Mouse (Mus musculus) liver, embryonic 15.5 days (tissue): Measurements from ENCODE around the gene Smad3. TPM values are rescaled to one million over a fixed set of nuclear protein-coding genes. Genes with fewer than 3 reads are reported as not detected.

Experiments
- ATAC-seq: fragments of 200-750 bp; cut with Nextera tagmentation; 2 replicates; pipeline ENCODE4 v1.8.0; 2017; ENCODE audit warnings: moderate number of reproducible peaks, mild to moderate bottlenecking, moderate library complexity; ENCODE audit not compliant: insufficient read depth
- H3K27ac ChIP-seq: fragments of 300-500 bp; sonication (generic); replicated peaks from 2 replicates; pipeline ENCODE4 v1.5.1; 2015; ENCODE audit warnings: mild to moderate bottlenecking, inconsistent platforms
- H3K27me3 ChIP-seq: fragments of 300-500 bp; sonication (generic); 2 replicates; pipeline ENCODE4 v1.6.1; 2015; ENCODE audit warnings: mild to moderate bottlenecking, inconsistent platforms
- H3K36me3 ChIP-seq: fragments of 300-500 bp; sonication (generic); replicated peaks from 2 replicates; pipeline ENCODE4 v1.6.1; 2015; ENCODE audit warnings: moderate library complexity, mild to moderate bottlenecking, inconsistent platforms
- H3K4me1 ChIP-seq: fragments of 300-500 bp; sonication (generic); replicated peaks from 2 replicates; pipeline ENCODE4 v1.6.1; 2015; ENCODE audit warnings: inconsistent platforms
- H3K4me2 ChIP-seq: fragments of 300-500 bp; sonication (generic); 2 replicates; pipeline ENCODE4 v1.6.1; 2015; ENCODE audit warnings: moderate library complexity, mild to moderate bottlenecking, inconsistent platforms
- H3K4me3 ChIP-seq: fragments of 300-500 bp; sonication (generic); replicated peaks from 2 replicates; pipeline ENCODE4 v1.5.1; 2015; ENCODE audit warnings: mild to moderate bottlenecking, inconsistent platforms
- H3K9ac ChIP-seq: fragments of 300-500 bp; sonication (generic); 2 replicates; pipeline ENCODE4 v1.6.1; 2015; ENCODE audit warnings: moderate library complexity, mild to moderate bottlenecking, inconsistent platforms
- H3K9me3 ChIP-seq: fragments of 300-500 bp; sonication (generic); replicated peaks from 2 replicates; pipeline ENCODE4 v1.6.1; 2016; ENCODE audit warnings: inconsistent platforms
- WGBS: fragments of 180-500 bp; shearing (Covaris S2); methylation state at CpG from one replicate; pipeline ENCODE4 v1.1.7; 2015; ENCODE audit warnings: mixed read lengths; ENCODE audit not compliant: insufficient replicate concordance; 5-methylcytosine and 5-hydroxymethylcytosine counted together
- polyA plus RNA-seq: library from polyadenylated mRNA; unstranded; fragments of >200 nt; fragmentation: Nextera tagmentation; extraction: Ambion mirVana; gene quantifications from 2 replicates; pipeline ENCODE4 v1.2.1, GENCODE M21; 2015

The Smad3 gene
- polyA plus RNA-seq, 1 experiment from 2014 or later = 3.0 TPM

DNA sequence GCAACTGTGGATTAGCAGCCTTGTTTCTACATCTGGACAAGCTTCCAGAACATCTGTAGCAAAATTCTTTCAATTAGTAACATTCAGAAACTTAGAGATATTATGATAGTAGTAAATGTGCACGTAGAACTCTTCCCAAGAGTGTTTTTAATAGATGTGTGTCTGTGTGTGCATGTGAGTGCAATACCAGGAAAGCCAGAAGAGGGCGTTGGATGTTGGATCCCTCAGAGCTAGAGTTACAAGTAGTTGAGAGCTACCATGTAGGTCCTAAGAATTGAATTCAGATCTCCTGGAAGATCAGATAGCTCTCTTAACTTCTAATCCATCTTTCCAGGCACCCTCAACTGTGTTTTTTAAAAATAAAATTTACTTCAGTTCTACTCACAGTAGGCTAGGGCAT, 151.2 kb downstream of the Smad3 start:
- Histone ChIP-seq H3K4me3 (no peak overlapping the region), H3K4me2 (no peak overlapping the region), H3K36me3 (0 out of 2 replicates have a peak, but pooled peaks cover 3% of the 10 kb centered on the region), H3K27ac (no peak overlapping the region), H3K27me3 (no peaks in the 10 kb centered on the region), H3K4me1 (peaks cover 48% of the 10 kb centered on the region), H3K9ac (no peak overlapping the region), H3K9me3 (no peaks in the 10 kb centered on the region)
- WGBS = 57% methylated on average over 2 of the region's 2 CpGs
- ATAC-seq = no peak

DNA sequence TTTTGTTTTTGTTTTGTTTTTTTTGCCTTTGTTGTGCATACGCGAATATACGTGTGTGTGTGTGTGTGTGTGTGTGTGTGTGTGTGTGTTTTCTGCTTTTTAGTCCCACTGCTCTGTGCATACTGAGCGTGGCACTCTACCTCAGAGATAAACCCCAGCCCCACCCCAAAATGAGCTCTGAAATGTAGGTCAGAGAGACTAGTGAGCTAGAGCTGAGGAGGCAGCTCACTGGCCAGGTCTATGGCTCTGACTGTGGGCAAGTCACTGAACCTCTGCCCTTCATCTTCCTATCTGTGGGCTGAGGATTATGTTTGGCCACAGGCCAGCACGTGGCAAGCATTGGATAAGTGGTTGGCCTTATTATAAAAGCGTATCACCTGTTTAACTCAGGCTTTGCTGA, 153.9 kb downstream of the Smad3 start:
- Histone ChIP-seq H3K4me2 (peak overlapping the region; percentile 79), H3K36me3 (0 out of 2 replicates have a peak, but pooled peaks cover 3% of the 10 kb centered on the region), H3K27me3 (no peaks in the 10 kb centered on the region), H3K27ac (peak overlapping the region; percentile 70), H3K4me1 (peaks cover 32% of the 10 kb centered on the region), H3K4me3 (peak overlapping the region; percentile 97), H3K9me3 (no peaks in the 10 kb centered on the region), H3K9ac (peak overlapping the region; percentile 92)
- WGBS = 21% methylated on average over 6 of the region's 6 CpGs
- no peak for ATAC-seq

DNA sequence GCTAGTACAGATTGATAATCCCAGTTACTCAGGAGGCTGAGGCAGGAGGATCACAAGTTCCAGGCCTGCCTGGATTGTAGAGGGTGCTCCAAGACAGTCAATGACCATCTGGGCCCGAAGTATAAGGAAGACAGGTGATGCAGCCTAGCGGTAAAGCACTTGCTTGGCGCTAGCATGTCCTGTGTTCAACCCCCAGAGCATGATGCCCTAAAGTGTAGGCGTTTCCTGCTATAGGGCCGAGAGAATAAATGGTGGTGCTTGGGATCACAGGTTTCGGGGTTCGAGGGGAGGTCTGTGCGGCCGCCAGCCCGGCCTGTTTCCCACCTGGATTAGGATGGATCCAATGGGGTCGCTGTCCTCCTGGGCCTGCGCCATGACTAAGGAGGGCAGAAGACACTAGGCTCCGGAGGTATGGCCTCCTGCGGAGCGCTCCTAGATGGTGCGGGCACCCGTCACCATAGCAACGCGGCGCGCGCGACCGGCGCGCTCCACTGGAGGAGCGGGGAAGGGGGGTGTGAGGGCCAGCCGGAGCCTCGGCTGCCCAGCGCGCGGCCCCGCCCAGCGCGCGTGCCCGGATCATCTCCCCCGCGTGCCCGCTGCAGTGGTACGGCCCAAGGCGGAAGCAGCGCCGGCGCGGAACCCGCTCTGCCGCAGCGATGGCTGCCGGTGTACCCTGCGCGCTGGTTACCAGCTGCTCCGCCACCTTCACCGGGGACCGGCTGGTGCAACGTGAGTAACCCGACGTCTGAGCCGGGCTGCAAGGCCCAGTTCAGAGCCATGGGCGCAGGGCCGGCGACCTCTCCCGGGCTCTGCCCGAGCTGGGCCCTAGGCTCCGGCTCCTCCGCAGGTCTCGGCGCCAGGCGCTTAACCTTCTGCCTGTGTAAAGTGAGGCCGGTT, 155.5 kb downstream of the Smad3 start, which contains the start of the genes Iqch and Aagab:
Iqch (minus strand) TSS at position 451 of the 897 bp plus-strand sequence.
Aagab (plus strand) TSS at position 618 of the 897 bp plus-strand sequence.
- peak within 1 kb of the TSS; percentile 92 for H3K9ac ChIP-seq
- peak; percentile 99 for ATAC-seq
- H3K27me3 ChIP-seq = no peaks in the 10 kb centered on the region
- under 1% methylated on average over 69 of the region's 70 CpGs for WGBS
- H3K27ac ChIP-seq = peak within 1 kb of the TSS; percentile 70
- no peaks in the 10 kb centered on the region for H3K9me3 ChIP-seq
- peaks cover 32% of the 10 kb centered on the region for H3K4me1 ChIP-seq
- peak within 1 kb of the TSS; percentile 79 for H3K4me2 ChIP-seq
- 0 out of 2 replicates have a peak, but pooled peaks cover 3% of the 10 kb centered on the region for H3K36me3 ChIP-seq
- H3K4me3 ChIP-seq = peak within 1 kb of the TSS; percentile 97

Other genes starting within 250 kb of the Smad3 start
- 0.03 TPM in 1 of 2 replicates, not detected in the other for gene Iqch, start 155.5 kb downstream of the Smad3 start, polyA plus RNA-seq
- gene Aagab, start 155.3 kb downstream of the Smad3 start, polyA plus RNA-seq = 14.9 and 15.6 TPM in 2 replicates